Comparison of ENCODE assay signal across 9 mouse cellular contexts in genomic region chr17:86732024-86732423, GRCm38 (mm10). TPM values are rescaled to one million over a fixed set of nuclear protein-coding genes. Genes with fewer than 3 reads are reported as not detected.
A peak's percentile ranks its signal among the peaks of the same experiment; 100 is the strongest.
DNase-seq lines count a peak whose midpoint lies in the region; ATAC-seq and TF ChIP-seq lines count a peak whose summit lies in the region.
"Had no signal": no experiment of that assay in that cellular context is flagged by ENCODE, and none has a peak within 500 bp of the region (broad histone marks: within the 10 kb centered on the region; RNA-seq: fewer than 3 reads in every experiment).

No protein-coding gene starts in this region.

- H3K9ac ChIP-seq in heart, adult 2 months (ENCODE audit: low read depth, low read length): peak overlapping the region; percentile 54; the same call in 1 of the 2 replicates
- no peak overlapping the region for H3K9ac ChIP-seq in midbrain, embryonic 15.5 days

- 0 out of 2 replicates have a peak overlapping the region, but pooled peaks have one; percentile 1 for H3K4me2 ChIP-seq in midbrain, embryonic 15.5 days

- no peak for TF ChIP-seq CTCF in heart, adult 2 months (IDR thresholded peaks at IDR 0.05)

- DNase-seq in frontal cortex, postnatal 14 days (ENCODE audit: low spot score in 2 of 2): peak; percentile 17 to 23
- no peak for DNase-seq in frontal cortex, adult 2 months (ENCODE audit: extremely low spot score in 1 of 2, low spot score in 1 of 2)
- peak; percentile 77 for DNase-seq in embryo, embryonic 10 days (ENCODE audit: low spot score)
- DNase-seq in heart, adult 2 months: peak; percentile 82 to 90
- DNase-seq in kidney, adult 11 months: peak; percentile 83
- DNase-seq in liver: peak; percentile 77
- DNase-seq in splenic B cell, adult 2 months (ENCODE audit: low read depth, low spot score): peak; percentile 74

- peaks cover 13% of the 10 kb centered on the region for H3K4me1 ChIP-seq in heart, adult 2 months (ENCODE audit: control insufficient read depth, insufficient read depth, low read length)
- no peaks in the 10 kb centered on the region for H3K4me1 ChIP-seq in midbrain, embryonic 15.5 days

- 0 out of 2 replicates have a peak, but pooled peaks have one; percentile 42 for ATAC-seq in midbrain, embryonic 15.5 days (replicated peaks)

- no peak; the same call in 1 of the 2 replicates for TF ChIP-seq POLR2A in heart, adult 2 months (IDR thresholded peaks at IDR 0.05; ENCODE audit: insufficient read depth, low read depth, low read length)

- H3K4me3 ChIP-seq in heart, adult 2 months: no peak overlapping the region
- no peak overlapping the region for H3K4me3 ChIP-seq in midbrain, embryonic 15.5 days
- H3K4me3 ChIP-seq: myocyte had no signal

- H3K27ac ChIP-seq in heart, adult 2 months: peak overlapping the region; percentile 88
- no peak overlapping the region for H3K27ac ChIP-seq in midbrain, embryonic 15.5 days

- peaks cover 4% of the 10 kb centered on the region for H3K36me3 ChIP-seq in heart, adult 2 months (ENCODE audit: control insufficient read depth, insufficient read depth, low read length)
- no peaks in the 10 kb centered on the region for H3K36me3 ChIP-seq in midbrain, embryonic 15.5 days (replicated peaks)
- H3K36me3 ChIP-seq in splenic B cell, adult 2 months (ENCODE audit: control insufficient read depth, insufficient read depth, low read length, poor library complexity, severe bottlenecking): no peaks in the 10 kb centered on the region

- no peaks in the 10 kb centered on the region for H3K27me3 ChIP-seq in heart, adult 2 months (ENCODE audit: control insufficient read depth, insufficient read depth, low read length)
- no peaks in the 10 kb centered on the region for H3K27me3 ChIP-seq in midbrain, embryonic 15.5 days (replicated peaks)
- H3K27me3 ChIP-seq in splenic B cell, adult 2 months (ENCODE audit: control insufficient read depth, insufficient read depth, low read length, poor library complexity, severe bottlenecking): no peaks in the 10 kb centered on the region

- no peaks in the 10 kb centered on the region for H3K9me3 ChIP-seq in midbrain, embryonic 15.5 days

- intact Hi-C loops in heart, adult 2 months (cut with DNase I): loop anchor here (2.0 to 5.0 kb wide), 2 partner anchors 19 to 140 kb away; no protein-coding TSS in a partner anchor

- no peaks in the 10 kb centered on the region for H3K79me2 ChIP-seq in heart, adult 2 months (replicated peaks; ENCODE audit: control insufficient read depth, insufficient read depth, low read length)

- 7% methylated on average over 11 of the region's 11 CpGs for WGBS in heart, adult 2 months
- 8% methylated on average over 11 of the region's 11 CpGs for WGBS in midbrain, embryonic 15.5 days

- TF ChIP-seq EP300 in heart, adult 2 months (IDR thresholded peaks at IDR 0.05; ENCODE audit: insufficient read depth, low read depth, low read length): peak; percentile 79

RNA-seq across cellular contexts. Expression of gene Epas1, which starts 21.5 kb away (rescaled TPM):
- polyA plus RNA-seq in frontal cortex, adult 2 months (2012; rRNA removed): 80.9 and 93.8 TPM in 2 replicates
- 100 to 1,000 TPM; 244 to 277 TPM for total RNA-seq in heart, adult 2 months (2021)
- polyA plus RNA-seq in heart, adult 2 months (2012; rRNA removed): 115 and 119 TPM in 2 replicates
- 5.1 and 5.2 TPM in 2 replicates for polyA plus RNA-seq in midbrain, embryonic 15.5 days (2015; fragmentation: Nextera tagmentation; extraction: Ambion mirVana)

Comparison
In these comparisons a context has a peak if more than half of its experiments do, and no peak if none do; other contexts are left out.
1. DNase-seq: peak in frontal cortex, postnatal 14 days (2 of 2), embryo, embryonic 10 days (single experiment), heart, adult 2 months (2 of 2), kidney, adult 11 months (single experiment), liver (single experiment) and splenic B cell, adult 2 months (single experiment); none in frontal cortex, adult 2 months (0 of 2).
2. RNA of gene Epas1, which starts 21.5 kb away (polyA plus RNA-seq): 115 to 119 TPM in heart, adult 2 months and 80.9 to 93.8 TPM in frontal cortex, adult 2 months; 5.1 to 5.2 TPM in midbrain, embryonic 15.5 days; every median in the first group is over 10 times any median in the second.